Mouse (Mus musculus) hindbrain, embryonic 14.5 days (tissue): ENCODE measurements around the gene Otud1. TPM values are rescaled to one million over a fixed set of nuclear protein-coding genes. Genes with fewer than 3 reads are reported as not detected.

ENCODE experiments used
- ATAC-seq: fragments of 200-750 bp; cut with Nextera tagmentation; 2 replicates; pipeline ENCODE4 v1.8.0; 2017; ENCODE audit warnings: moderate number of reproducible peaks, mild to moderate bottlenecking, moderate TSS enrichment, moderate library complexity; ENCODE audit not compliant: low FRiP score
- DNase-seq: peaks from one replicate; pipeline ENCODE4 v3.0.0-alpha.2; 2015; ENCODE audit warnings: low spot score
- H3K27ac ChIP-seq: fragments of 300-500 bp; sonication (generic); 2 replicates; pipeline ENCODE4 v1.5.1; 2014; ENCODE audit warnings: mild to moderate bottlenecking, moderate library complexity
- H3K27me3 ChIP-seq: fragments of 300-500 bp; sonication (generic); 2 replicates; pipeline ENCODE4 v1.6.1; 2014; ENCODE audit warnings: mild to moderate bottlenecking, low read length, mixed read lengths; ENCODE audit not compliant: control insufficient read depth, insufficient read depth
- H3K36me3 ChIP-seq: fragments of 300-500 bp; sonication (generic); replicated peaks from 2 replicates; pipeline ENCODE4 v1.6.1; 2014; ENCODE audit not compliant: control insufficient read depth, insufficient read depth
- H3K4me1 ChIP-seq: fragments of 300-500 bp; sonication (generic); replicated peaks from 2 replicates; pipeline ENCODE4 v1.6.1; 2014; ENCODE audit warnings: antibody characterized with exemption, low read length, mixed read lengths; ENCODE audit not compliant: control insufficient read depth, insufficient read depth
- H3K4me2 ChIP-seq: fragments of 300-500 bp; sonication (generic); replicated peaks from 2 replicates; pipeline ENCODE4 v1.6.1; 2014; ENCODE audit warnings: mild to moderate bottlenecking, moderate library complexity
- H3K4me3 ChIP-seq: fragments of 300-500 bp; sonication (generic); replicated peaks from 2 replicates; pipeline ENCODE4 v1.5.1; 2014; ENCODE audit warnings: mild to moderate bottlenecking, low read length
- H3K9ac ChIP-seq: fragments of 300-500 bp; sonication (generic); 2 replicates; pipeline ENCODE4 v1.6.1; 2014
- H3K9me3 ChIP-seq: fragments of 300-500 bp; sonication (generic); 2 replicates; pipeline ENCODE4 v1.6.1; 2016; ENCODE audit warnings: low read length; ENCODE audit not compliant: control insufficient read depth
- WGBS: fragments of 180-500 bp; shearing (Covaris S2); extraction: QIAGEN DNeasy Blood & Tissue Kit; methylation state at CpG from one replicate; pipeline ENCODE4 v1.1.7; 2014; 5-methylcytosine and 5-hydroxymethylcytosine counted together
- polyA plus RNA-seq: library from polyadenylated mRNA; unstranded; fragments of >200 nt; fragmentation: Nextera tagmentation; extraction: Ambion mirVana; gene quantifications from 2 replicates; pipeline ENCODE4 v1.2.1, GENCODE M21; 2014

Gene Otud1
- polyA plus RNA-seq, 1 experiment from 2014 or later: 2.6 TPM

GRCm38 (mm10) chr2:19646144-19646543, 11.4 kb upstream of the Otud1 start:
- no peaks in the 10 kb centered on the region for H3K9me3 ChIP-seq
- ATAC-seq (no peak), DNase-seq (no peak)
- H3K27me3 ChIP-seq: no peaks in the 10 kb centered on the region
- no peaks in the 10 kb centered on the region for H3K36me3 ChIP-seq
- H3K4me3 ChIP-seq: no peak overlapping the region
- H3K4me1 ChIP-seq: no peaks in the 10 kb centered on the region
- H3K27ac ChIP-seq: no peak overlapping the region
- H3K4me2 ChIP-seq: no peak overlapping the region
- WGBS: 80% methylated on average over 4 of the region's 4 CpGs
- no peak overlapping the region for H3K9ac ChIP-seq

DNA sequence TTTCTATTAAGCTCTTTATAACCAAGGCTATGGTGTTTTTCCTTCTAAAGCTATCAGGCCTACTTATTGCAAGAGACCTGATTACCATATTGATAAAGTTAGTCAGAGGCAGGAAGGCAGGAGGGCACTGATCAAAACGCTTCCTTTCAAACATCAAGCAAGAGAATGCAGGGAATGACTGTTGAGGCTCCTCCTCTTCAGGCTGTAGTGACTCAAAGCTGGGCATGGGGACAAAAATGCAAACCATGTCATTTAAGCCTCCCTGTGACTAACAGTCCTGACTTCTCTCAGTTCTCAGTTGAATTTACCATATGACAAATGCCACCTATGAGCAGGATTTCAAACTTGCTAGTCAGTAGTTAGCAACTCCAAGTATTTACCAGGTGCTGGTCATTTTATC, 10.6 kb upstream of the Otud1 start:
- DNase-seq (no peak), ATAC-seq (no peak)
- WGBS: 31% methylated on average over 1 of the region's 1 CpGs

GRCm38 (mm10) chr2:19656436-19656835, 1.1 kb upstream of the Otud1 start:
- Histone ChIP-seq H3K4me3 (no peak overlapping the region; the same call in 1 of the 2 replicates), H3K4me2 (peak overlapping the region; percentile 79), H3K27me3 (peaks cover 26% of the 10 kb centered on the region), H3K27ac (no peak overlapping the region), H3K9ac (no peak overlapping the region), H3K36me3 (no peaks in the 10 kb centered on the region), H3K4me1 (peaks cover 10% of the 10 kb centered on the region), H3K9me3 (no peaks in the 10 kb centered on the region)
- 18% methylated on average over 5 of the region's 5 CpGs for WGBS
- ATAC-seq (no peak), DNase-seq (no peak)

More for the DNA sequence above, 10.6 kb upstream of the Otud1 start:
- Histone ChIP-seq H3K36me3 (no peaks in the 10 kb centered on the region), H3K27ac (no peak overlapping the region), H3K9me3 (no peaks in the 10 kb centered on the region), H3K4me3 (no peak overlapping the region), H3K9ac (no peak overlapping the region), H3K27me3 (no peaks in the 10 kb centered on the region), H3K4me1 (no peaks in the 10 kb centered on the region), H3K4me2 (no peak overlapping the region)

DNA sequence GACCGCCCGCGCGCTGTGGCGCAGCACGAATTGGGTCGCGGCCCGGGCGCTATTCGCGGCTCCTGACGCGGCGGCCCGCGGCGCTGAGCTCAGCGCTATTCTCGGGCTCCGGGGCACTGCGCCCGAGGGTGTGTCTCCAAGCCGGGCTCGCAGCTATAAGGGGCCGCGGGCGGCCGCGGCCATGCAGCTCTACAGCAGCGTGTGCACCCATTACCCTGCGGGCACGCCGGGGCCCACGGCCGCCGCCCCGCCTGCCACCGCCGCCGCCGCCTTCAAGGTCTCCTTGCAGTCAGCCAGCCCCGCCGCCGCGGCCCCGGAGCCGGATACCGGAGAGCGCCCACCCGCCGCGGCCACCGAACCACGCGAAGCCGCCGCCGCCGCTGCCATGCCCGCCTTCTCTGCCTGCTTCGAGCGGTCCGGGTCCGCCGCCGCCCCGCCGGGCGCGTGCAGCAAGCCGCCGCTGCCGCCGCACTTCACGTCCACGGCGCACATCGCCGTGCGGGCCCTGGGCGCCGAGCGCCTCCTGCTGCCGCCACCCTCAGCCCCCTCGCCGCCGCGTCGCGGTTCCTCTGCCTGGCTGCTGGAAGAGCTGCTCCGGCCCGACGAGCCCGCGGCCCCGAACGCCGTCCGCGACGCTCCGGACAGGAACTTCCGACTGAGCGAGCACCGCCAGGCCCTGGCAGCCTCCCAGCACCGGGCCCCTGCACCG, 483 bp downstream of the Otud1 start:
- H3K4me2 ChIP-seq: peak overlapping the region; percentile 79
- DNase-seq: peak; percentile 50
- H3K4me1 ChIP-seq: peaks cover 10% of the 10 kb centered on the region
- peak overlapping the region; percentile 89 for H3K27ac ChIP-seq
- WGBS: under 1% methylated on average over 62 of the region's 108 CpGs
- no peaks in the 10 kb centered on the region for H3K9me3 ChIP-seq
- H3K36me3 ChIP-seq: no peaks in the 10 kb centered on the region
- peaks cover 26% of the 10 kb centered on the region for H3K27me3 ChIP-seq
- peak; percentile 86 for ATAC-seq
- H3K9ac ChIP-seq: peak overlapping the region; percentile 77
- H3K4me3 ChIP-seq: peak overlapping the region; percentile 86

DNA sequence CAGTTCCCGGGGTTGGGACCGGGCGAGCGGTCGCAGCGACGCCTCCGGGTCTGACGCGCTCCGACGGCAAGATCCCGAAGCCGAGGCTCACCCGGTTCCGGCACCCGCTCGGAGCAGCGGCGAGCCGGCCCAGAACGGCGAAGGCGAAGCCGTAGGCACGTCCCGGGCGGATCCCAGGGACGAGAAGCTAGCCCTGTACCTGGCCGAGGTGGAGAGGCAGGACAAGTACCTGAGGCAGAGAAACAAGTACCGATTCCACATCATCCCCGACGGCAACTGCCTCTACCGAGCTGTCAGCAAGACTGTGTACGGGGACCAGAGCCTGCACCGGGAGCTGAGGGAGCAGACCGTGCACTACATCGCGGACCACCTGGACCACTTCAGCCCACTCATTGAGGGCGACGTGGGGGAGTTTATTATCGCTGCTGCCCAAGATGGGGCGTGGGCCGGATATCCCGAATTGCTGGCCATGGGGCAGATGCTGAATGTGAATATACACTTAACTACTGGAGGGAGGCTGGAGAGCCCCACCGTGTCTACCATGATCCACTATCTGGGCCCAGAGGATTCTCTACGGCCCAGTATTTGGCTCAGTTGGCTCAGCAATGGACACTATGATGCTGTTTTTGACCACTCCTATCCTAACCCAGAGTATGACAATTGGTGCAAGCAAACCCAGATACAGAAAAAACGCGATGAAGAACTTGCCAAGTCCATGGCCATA, 1.3 kb downstream of the Otud1 start:
- peaks cover 10% of the 10 kb centered on the region for H3K4me1 ChIP-seq
- H3K27ac ChIP-seq: 0 out of 2 replicates have a peak overlapping the region, but pooled peaks have one; percentile 89
- no peaks in the 10 kb centered on the region for H3K36me3 ChIP-seq
- H3K4me2 ChIP-seq: peak overlapping the region; percentile 79
- H3K27me3 ChIP-seq: peaks cover 26% of the 10 kb centered on the region
- no peaks in the 10 kb centered on the region for H3K9me3 ChIP-seq
- peak overlapping the region; percentile 77 for H3K9ac ChIP-seq
- DNase-seq (no peak), ATAC-seq (peak; percentile 3; the same call in 1 of the 2 replicates)
- H3K4me3 ChIP-seq: peak overlapping the region; percentile 86
- WGBS: 5% methylated on average over 49 of the region's 49 CpGs

- Histone ChIP-seq H3K36me3 (no peaks in the 10 kb centered on the region), H3K27me3 (peaks cover 14% of the 10 kb centered on the region), H3K9me3 (no peaks in the 10 kb centered on the region), H3K4me2 (no peak overlapping the region), H3K9ac (no peak overlapping the region), H3K4me1 (peaks cover 10% of the 10 kb centered on the region), H3K27ac (no peak overlapping the region), H3K4me3 (no peak overlapping the region)
- DNase-seq (no peak), ATAC-seq (no peak)
Measured at GRCm38 (mm10) chr2:19660875-19661274, 3.3 kb downstream of the Otud1 start.

DNA sequence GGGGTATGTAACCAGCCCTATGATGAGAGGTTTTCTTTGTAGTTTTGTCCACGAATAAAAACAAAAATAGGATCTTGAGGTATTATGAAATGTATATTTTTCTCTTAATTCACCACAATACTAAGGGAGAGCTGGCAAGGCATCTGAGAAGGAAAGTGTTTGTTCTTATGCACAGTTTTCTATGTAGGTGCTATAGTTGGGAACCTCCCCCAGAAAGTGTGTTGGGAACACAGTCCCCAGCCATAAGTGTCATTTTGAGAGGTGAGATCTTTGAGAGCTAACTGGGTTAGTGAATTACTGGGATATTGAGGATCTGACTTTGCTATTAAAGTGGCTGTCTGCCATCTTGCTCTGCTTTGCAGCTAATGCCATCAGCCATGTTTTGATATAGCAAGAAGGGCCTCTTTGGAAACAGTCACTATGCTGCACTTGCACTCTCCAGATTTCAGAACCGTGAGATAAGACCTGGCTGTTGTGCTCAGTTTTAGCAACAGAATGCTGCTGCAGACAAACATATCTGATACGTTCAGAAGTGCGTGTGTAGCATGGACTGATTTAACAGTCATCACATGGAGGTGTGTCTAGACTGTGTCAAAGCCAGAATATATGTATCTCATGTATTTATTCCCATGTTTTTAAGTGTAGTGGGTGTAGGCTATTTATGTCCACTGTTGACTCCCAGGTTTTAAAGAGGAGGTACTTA, 5.7 kb downstream of the Otud1 start:
- Histone ChIP-seq H3K4me3 (no peak overlapping the region), H3K27ac (no peak overlapping the region), H3K36me3 (no peaks in the 10 kb centered on the region), H3K4me2 (no peak overlapping the region), H3K27me3 (peaks cover 13% of the 10 kb centered on the region), H3K4me1 (peaks cover 10% of the 10 kb centered on the region), H3K9me3 (no peaks in the 10 kb centered on the region), H3K9ac (no peak overlapping the region)
- DNase-seq (no peak), ATAC-seq (no peak)
- 84% methylated on average over 4 of the region's 4 CpGs for WGBS

- Histone ChIP-seq H3K27ac (no peak overlapping the region), H3K9ac (no peak overlapping the region), H3K4me3 (no peak overlapping the region), H3K36me3 (no peaks in the 10 kb centered on the region), H3K4me1 (peaks cover 4% of the 10 kb centered on the region), H3K27me3 (peaks cover 7% of the 10 kb centered on the region), H3K9me3 (no peaks in the 10 kb centered on the region), H3K4me2 (no peak overlapping the region)
- WGBS: 66% methylated on average over 6 of the region's 6 CpGs
- DNase-seq (no peak), ATAC-seq (no peak; the same call in 1 of the 2 replicates)
Measured at GRCm38 (mm10) chr2:19664147-19664546, 6.6 kb downstream of the Otud1 start.
